Mouse (Mus musculus): ENCODE results near the gene Cpeb2.

Gene Cpeb2

GRCm38 (mm10) chr5:43324311-43324862, 91.4 kb downstream of the Cpeb2 start:
- no peak for DNase-seq (ENCODE audit: low read depth, low spot score)

DNA sequence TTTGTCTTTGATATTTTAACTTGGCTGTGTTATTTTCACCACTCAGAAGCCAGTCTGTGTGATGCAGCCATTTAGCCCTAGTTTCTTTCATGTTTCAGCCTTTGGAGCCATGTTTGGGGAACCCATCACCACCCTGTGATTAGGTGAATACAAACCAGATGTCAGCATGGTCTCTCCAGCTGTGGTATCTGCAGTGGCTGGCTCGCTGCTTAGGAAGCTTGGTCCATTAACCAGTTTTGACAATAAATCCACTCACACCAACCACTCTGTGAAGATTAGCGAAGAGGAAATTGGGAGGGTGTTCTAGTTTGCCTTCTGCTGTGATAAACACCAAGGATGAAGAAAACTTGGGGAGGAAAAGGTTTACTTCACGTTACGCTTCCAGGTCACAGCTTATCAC, 92.6 kb downstream of the Cpeb2 start:
- no peak for DNase-seq (ENCODE audit: low read depth, low spot score)

- DNase-seq (ENCODE audit: low read depth, low spot score) = no peak
Measured at GRCm38 (mm10) chr5:43328579-43328978, 95.6 kb downstream of the Cpeb2 start.

DNA sequence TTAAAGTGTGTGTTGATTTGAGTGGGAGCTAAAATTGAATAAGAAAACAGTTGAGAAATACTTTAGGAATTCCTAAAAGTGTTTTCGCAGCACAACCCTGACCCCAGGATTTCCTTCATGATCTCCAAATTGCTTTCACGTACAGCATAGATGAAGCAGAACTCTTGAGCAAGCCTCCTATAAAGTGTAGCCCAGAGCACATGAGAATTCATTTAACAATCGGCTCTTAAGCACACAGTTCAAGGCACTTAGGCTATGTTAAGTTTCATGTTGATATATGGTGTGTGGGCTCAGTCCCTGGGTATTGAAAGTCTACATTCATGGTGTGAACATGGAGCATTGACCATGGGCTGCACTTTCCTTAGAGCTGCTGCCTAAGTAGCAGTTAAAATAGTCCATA, 97.3 kb downstream of the Cpeb2 start:
- DNase-seq (ENCODE audit: low read depth, low spot score) = no peak

GRCm38 (mm10) chr5:43334469-43334868, 101.5 kb downstream of the Cpeb2 start:
- no peak for DNase-seq (ENCODE audit: low read depth, low spot score)

DNA sequence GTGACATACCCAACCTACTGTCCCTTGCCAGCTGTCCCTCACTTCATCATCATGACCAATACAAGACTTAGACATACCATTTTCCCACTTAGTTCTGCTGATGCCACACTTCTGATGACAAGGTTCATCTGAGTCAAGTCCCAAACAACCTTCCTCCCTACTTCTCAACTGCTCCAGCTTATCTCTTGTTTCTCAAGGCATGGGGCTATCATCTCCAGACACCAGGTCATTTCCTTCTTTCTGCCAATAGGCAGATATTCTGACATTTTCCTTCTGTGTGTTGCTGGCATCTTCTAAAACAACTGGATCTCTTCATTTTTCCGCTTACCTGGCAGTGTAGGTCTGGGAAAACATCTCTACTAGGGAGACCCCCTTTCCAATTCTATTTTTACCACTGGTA, 104.2 kb downstream of the Cpeb2 start:
- no peak for DNase-seq (ENCODE audit: low read depth, low spot score)

GRCm38 (mm10) chr5:43338771-43339475, 106.0 kb downstream of the Cpeb2 start:
- DNase-seq (ENCODE audit: low read depth, low spot score) = no peak
